Mouse (Mus musculus): ENCODE data around the gene Slc22a17.

The Slc22a17 gene

DNA sequence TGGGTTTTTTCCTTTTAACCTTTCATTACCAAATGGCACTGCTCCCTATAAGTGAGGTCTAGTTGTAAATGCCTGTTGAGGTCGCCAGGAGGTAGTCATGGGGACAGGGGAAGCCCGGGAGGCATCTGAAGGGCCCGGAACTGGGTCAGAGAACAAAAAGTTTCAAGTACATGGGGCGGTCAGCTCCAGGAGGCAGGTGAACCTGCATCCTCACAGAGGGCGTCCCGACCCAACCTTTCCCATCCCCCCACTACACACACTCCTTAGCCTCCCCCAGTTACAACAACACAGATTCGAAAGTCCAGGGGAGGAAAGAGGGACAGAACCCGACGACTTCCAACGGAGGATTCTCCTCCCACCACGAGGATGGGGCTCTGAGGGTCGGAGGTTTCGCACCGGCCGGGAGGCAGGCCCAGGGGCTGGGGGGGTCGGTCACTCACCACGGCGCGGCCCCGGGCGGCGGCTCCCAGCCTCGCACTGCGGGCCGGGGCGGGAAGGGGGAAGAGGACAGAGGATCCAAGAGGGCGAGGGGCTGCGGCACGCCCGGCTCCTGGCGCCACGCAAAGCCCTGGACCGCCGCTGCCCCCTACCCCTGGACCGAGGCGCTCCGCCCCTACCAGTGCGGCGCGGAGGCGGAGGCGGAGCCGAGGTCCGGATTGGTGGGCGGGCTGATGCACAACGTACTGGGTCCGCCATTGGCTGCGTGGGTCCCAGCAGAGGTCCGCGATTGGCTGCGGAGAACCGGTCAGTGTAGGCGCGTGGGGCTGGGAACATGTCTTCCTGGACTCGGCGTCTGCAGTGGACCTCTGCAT, 49.2 kb downstream of the Slc22a17 start:
- DNase-seq (ENCODE audit: low spot score in 2 of 2) = peak; percentile 66 to 69

DNA sequence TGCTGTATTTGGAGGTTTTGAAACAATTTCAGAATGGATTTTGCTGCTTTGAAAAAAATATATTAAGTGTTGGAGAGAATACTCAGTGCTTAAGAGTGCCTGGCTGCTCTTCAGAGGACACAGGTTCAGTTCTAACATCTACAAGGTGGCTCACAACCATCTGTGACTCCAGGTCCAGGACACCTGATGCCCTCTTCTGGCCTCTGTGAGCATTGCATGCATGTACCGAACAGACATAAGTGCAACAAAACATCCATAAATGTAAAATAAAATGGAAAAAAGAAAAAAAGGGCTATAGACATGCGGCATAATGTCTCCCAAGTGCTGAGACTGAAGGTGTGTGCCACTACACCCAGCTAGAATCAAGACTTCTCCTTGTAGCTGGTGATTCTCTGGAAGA, 52.4 kb downstream of the Slc22a17 start:
- peak; percentile 24 to 66 for DNase-seq (ENCODE audit: low spot score in 2 of 2)

DNA sequence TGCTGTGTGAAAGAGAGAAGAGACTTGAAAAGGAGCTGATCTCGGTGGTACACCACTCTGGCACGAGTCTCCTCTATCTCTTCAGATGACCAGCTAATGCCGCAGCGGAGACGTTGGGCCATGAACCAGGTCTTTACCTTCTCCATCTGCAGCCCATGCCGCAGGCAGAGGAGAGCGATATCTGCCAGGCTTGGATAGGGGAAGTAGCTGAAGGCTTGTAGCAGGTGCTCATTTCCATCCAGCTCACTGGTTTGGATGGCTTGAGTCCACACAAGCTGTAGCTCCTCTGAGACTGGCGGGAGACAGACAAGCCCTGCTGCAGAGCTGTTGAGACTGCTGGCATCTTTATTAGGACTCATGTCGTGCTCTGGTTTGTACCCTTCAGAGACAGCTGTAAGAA, 55.0 kb downstream of the Slc22a17 start:
- DNase-seq (ENCODE audit: low spot score in 2 of 2) = no peak

DNA sequence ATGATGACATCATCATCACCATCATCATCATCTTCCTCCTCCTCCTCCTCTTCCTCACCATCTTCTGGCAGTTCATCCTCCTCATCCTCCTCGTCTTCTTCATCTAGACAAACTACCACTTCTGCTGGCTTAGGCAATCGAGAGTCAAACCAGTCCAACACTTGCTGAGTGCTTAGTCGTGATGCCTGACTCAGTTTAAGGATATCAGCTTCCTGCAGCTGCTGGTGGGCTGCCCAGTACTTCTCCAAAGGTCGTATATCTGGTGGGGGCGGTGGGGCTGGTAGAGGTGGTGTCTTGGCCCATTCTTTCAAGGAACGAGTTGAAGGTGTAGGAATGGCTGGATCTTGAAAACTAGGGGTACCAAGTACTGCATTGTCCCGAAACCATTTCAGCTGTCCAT, 56.2 kb downstream of the Slc22a17 start:
- no peak for DNase-seq (ENCODE audit: low spot score in 2 of 2)

Measured in thymus, postnatal 10 days (tissue).